Mouse (Mus musculus) liver, postnatal 0 days (tissue): ENCODE results near the gene Scube3. TPM values are rescaled to one million over a fixed set of nuclear protein-coding genes. Genes with fewer than 3 reads are reported as not detected.

ENCODE experiments used
- ATAC-seq: fragments of 200-750 bp; cut with Nextera tagmentation; 2 replicates; pipeline ENCODE4 v1.8.0; 2017; ENCODE audit warnings: mild to moderate bottlenecking, moderate library complexity
- DNase-seq: peaks from one replicate; pipeline ENCODE4 v3.0.0-alpha.2; 2016
- H3K27ac ChIP-seq: fragments of 300-500 bp; sonication (generic); 2 replicates; pipeline ENCODE4 v1.5.1; 2014; ENCODE audit warnings: antibody characterized with exemption, moderate library complexity, mild to moderate bottlenecking, low read depth
- H3K27me3 ChIP-seq: fragments of 300-500 bp; sonication (generic); 2 replicates; pipeline ENCODE4 v1.6.1; 2014; ENCODE audit warnings: low read length, control low read depth, mixed read lengths; ENCODE audit not compliant: insufficient read depth
- H3K36me3 ChIP-seq: fragments of 300-500 bp; sonication (generic); replicated peaks from 2 replicates; pipeline ENCODE4 v1.6.1; 2014; ENCODE audit warnings: mild to moderate bottlenecking, control low read depth, low read length, moderate library complexity, mixed read lengths; ENCODE audit not compliant: insufficient read depth
- H3K4me1 ChIP-seq: fragments of 300-500 bp; sonication (generic); 2 replicates; pipeline ENCODE4 v1.6.1; 2014; ENCODE audit warnings: antibody characterized with exemption, mild to moderate bottlenecking, control low read depth; ENCODE audit not compliant: insufficient read depth
- H3K4me2 ChIP-seq: fragments of 300-500 bp; sonication (generic); 2 replicates; pipeline ENCODE4 v1.6.1; 2014; ENCODE audit warnings: low read depth, mild to moderate bottlenecking, low read length, moderate library complexity, mixed read lengths
- H3K4me3 ChIP-seq: fragments of 300-500 bp; sonication (generic); 2 replicates; pipeline ENCODE4 v1.5.1; 2014; ENCODE audit warnings: low read depth, low read length
- H3K9ac ChIP-seq: fragments of 300-500 bp; sonication (generic); replicated peaks from 2 replicates; pipeline ENCODE4 v1.6.1; 2014; ENCODE audit warnings: mild to moderate bottlenecking, moderate library complexity
- H3K9me3 ChIP-seq: fragments of 300-500 bp; sonication (generic); 2 replicates; pipeline ENCODE4 v1.6.1; 2016; ENCODE audit warnings: mild to moderate bottlenecking, control low read depth, low read length, mixed read lengths
- CTCF ChIP-seq: sonication (generic); IDR thresholded peaks from 2 replicates; pipeline ENCODE4 v1.5.1; 2016; ENCODE audit warnings: antibody characterized with exemption, low read depth
- EP300 ChIP-seq: IDR thresholded peaks from 2 replicates; pipeline ENCODE4 v1.6.1; 2016; ENCODE audit warnings: antibody characterized with exemption, low read depth, mild to moderate bottlenecking
- WGBS: fragments of 180-500 bp; shearing (Covaris S2); extraction: QIAGEN DNeasy Blood & Tissue Kit; methylation state at CpG from one replicate; pipeline ENCODE4 v1.1.7; 2014; ENCODE audit not compliant: insufficient replicate concordance; 5-methylcytosine and 5-hydroxymethylcytosine counted together
- polyA plus RNA-seq: library from polyadenylated mRNA; unstranded; fragments of >200 nt; fragmentation: Nextera tagmentation; extraction: Ambion mirVana; gene quantifications from 2 replicates; pipeline ENCODE4 v1.2.1, GENCODE M21; 2015

Gene Scube3
- polyA plus RNA-seq, 1 experiment from 2014 or later = 0.06 TPM

GRCm38 (mm10) chr17:28193559-28193958 is 51.6 kb downstream of the Scube3 start:
- no peaks in the 10 kb centered on the region for H3K27me3 ChIP-seq
- no peak overlapping the region for H3K27ac ChIP-seq
- H3K9ac ChIP-seq = no peak overlapping the region
- no peak overlapping the region for H3K4me3 ChIP-seq
- TF ChIP-seq EP300 (no peak), CTCF (no peak)
- no peak overlapping the region for H3K4me2 ChIP-seq
- no peaks in the 10 kb centered on the region for H3K4me1 ChIP-seq
- no peak for DNase-seq
- WGBS = 72% methylated on average over 3 of the region's 3 CpGs
- H3K9me3 ChIP-seq = no peaks in the 10 kb centered on the region
- peaks cover 9% of the 10 kb centered on the region for H3K36me3 ChIP-seq
- ATAC-seq = no peak

GRCm38 (mm10) chr17:28195033-28195432 is 53.1 kb downstream of the Scube3 start:
- Histone ChIP-seq H3K9me3 (no peaks in the 10 kb centered on the region), H3K4me2 (no peak overlapping the region), H3K36me3 (peaks cover 12% of the 10 kb centered on the region), H3K9ac (no peak overlapping the region), H3K27me3 (no peaks in the 10 kb centered on the region), H3K4me1 (no peaks in the 10 kb centered on the region), H3K4me3 (no peak overlapping the region), H3K27ac (no peak overlapping the region)
- ATAC-seq (no peak), DNase-seq (no peak)
- 78% methylated on average over 10 of the region's 10 CpGs for WGBS
- no peak for TF ChIP-seq EP300
- no peak for TF ChIP-seq CTCF

GRCm38 (mm10) chr17:28197646-28198045 is 55.7 kb downstream of the Scube3 start:
- Histone ChIP-seq H3K27me3 (no peaks in the 10 kb centered on the region), H3K36me3 (peaks cover 15% of the 10 kb centered on the region), H3K4me3 (no peak overlapping the region), H3K4me1 (no peaks in the 10 kb centered on the region), H3K9me3 (no peaks in the 10 kb centered on the region), H3K9ac (no peak overlapping the region), H3K27ac (no peak overlapping the region), H3K4me2 (no peak overlapping the region)
- TF ChIP-seq CTCF (no peak), EP300 (no peak)
- ATAC-seq (no peak), DNase-seq (no peak)
- WGBS = 78% methylated on average over 18 of the region's 18 CpGs

DNA sequence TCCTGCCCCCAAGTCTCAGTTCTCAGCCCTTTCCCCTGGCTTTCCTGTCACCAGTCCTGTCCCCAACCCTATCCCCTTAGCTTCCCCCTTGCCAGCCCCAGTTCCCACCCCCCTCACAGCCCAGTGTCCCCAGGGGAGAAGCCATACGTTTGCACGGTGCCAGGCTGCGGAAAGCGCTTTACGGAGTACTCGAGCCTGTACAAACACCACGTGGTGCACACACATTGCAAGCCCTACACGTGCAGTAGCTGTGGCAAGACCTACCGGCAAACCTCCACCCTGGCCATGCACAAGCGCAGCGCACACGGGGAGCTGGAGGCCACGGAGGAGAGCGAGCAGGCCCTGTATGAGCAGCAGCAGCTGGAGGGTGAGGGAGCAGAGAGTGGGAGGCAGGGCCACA is 60.0 kb downstream of the Scube3 start:
- H3K4me1 ChIP-seq = 0 out of 2 replicates have a peak, but pooled peaks cover 2% of the 10 kb centered on the region
- ATAC-seq = no peak
- no peak overlapping the region for H3K4me2 ChIP-seq
- H3K27me3 ChIP-seq = no peaks in the 10 kb centered on the region
- 72% methylated on average over 14 of the region's 14 CpGs for WGBS
- no peak overlapping the region for H3K4me3 ChIP-seq
- H3K9ac ChIP-seq = no peak overlapping the region
- TF ChIP-seq EP300 (no peak), CTCF (no peak)
- no peak for DNase-seq
- H3K9me3 ChIP-seq = no peaks in the 10 kb centered on the region
- H3K36me3 ChIP-seq = peaks cover 19% of the 10 kb centered on the region
- H3K27ac ChIP-seq = no peak overlapping the region

- TF ChIP-seq CTCF (peak; percentile 96), EP300 (no peak)
- Histone ChIP-seq H3K4me1 (peaks cover 2% of the 10 kb centered on the region; the same call in 1 of the 2 replicates), H3K27ac (no peak overlapping the region), H3K9ac (no peak overlapping the region), H3K4me2 (no peak overlapping the region), H3K36me3 (peaks cover 16% of the 10 kb centered on the region), H3K9me3 (no peaks in the 10 kb centered on the region), H3K27me3 (no peaks in the 10 kb centered on the region), H3K4me3 (no peak overlapping the region)
- 38% methylated on average over 14 of the region's 14 CpGs for WGBS
- ATAC-seq = no peak
- peak; percentile 73 for DNase-seq
Observed at GRCm38 (mm10) chr17:28204052-28204720, 62.2 kb downstream of the Scube3 start.

DNA sequence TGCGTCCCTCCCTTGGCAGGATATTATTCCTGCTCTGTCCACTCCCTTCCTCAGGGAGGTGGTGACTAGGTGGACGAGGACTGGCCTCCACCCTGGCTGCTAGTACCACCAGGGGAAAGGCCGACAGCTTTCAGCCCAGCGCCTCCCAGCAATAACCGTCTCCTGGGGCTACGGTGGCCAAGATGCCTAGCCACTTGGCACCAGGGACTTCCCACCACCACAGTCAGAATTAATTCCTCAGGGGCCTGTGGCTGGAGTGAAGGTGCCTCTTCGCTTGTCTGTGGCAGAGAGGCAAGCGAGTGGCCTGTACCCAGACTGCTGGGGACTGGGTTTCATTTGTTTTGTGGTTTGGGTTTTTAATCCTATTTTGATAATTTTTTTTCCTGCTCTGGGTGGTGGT is 63.5 kb downstream of the Scube3 start:
- no peaks in the 10 kb centered on the region for H3K27me3 ChIP-seq
- H3K4me3 ChIP-seq = no peak overlapping the region
- H3K27ac ChIP-seq = no peak overlapping the region
- H3K36me3 ChIP-seq = peaks cover 8% of the 10 kb centered on the region
- no peak for TF ChIP-seq CTCF
- TF ChIP-seq EP300 = no peak
- no peak overlapping the region for H3K9ac ChIP-seq
- 77% methylated on average over 8 of the region's 8 CpGs for WGBS
- H3K4me2 ChIP-seq = no peak overlapping the region
- no peaks in the 10 kb centered on the region for H3K9me3 ChIP-seq
- peaks cover 5% of the 10 kb centered on the region; the same call in 1 of the 2 replicates for H3K4me1 ChIP-seq
- DNase-seq (no peak), ATAC-seq (no peak)
